Mouse (Mus musculus): ENCODE measurements around the gene Plxna1. TPM values are rescaled to one million over a fixed set of nuclear protein-coding genes. Genes with fewer than 3 reads are reported as not detected.

Plxna1 gene
- polyA plus RNA-seq, 1 experiment from 2014 or later = 7.7 TPM

DNA sequence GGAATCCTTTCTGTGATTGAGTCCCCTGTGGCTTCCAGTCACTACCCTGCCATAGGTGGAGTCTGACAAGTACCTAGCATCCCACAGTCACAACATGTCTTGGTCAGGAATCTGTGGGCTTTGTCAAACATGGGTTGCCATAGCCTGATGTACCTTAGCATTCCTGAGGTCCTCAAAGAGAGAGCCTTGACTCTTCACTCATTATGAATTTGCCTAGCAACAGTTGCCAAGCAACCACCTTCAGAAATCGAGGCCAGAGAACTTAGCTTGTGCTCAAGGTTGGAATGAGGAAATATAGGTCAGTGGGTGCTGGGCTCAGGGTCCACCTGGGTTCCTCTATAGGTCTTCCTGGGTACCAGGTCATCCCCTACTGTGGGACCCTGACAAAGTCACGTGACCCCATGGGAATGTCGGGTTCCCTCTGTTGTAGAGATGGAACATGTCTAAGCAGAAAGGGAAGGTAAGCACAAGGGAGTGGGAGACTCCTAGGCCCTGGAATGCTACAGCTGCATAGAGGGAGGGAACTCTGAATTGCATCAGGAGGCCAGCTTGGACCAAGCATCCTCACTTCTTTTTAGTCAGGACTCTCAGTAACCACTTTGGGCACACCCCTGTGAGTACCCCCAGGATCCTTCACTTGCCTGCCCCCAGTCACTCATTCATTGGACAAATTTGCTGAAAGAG is 57.9 kb downstream of the Plxna1 start:
- H3K4me1 ChIP-seq (replicated peaks; ENCODE audit: control insufficient read depth, insufficient read depth, low read length) = no peaks in the 10 kb centered on the region
- no peaks in the 10 kb centered on the region for H3K9me3 ChIP-seq (ENCODE audit: control insufficient read depth, low read length)
- no peak overlapping the region for H3K27ac ChIP-seq (ENCODE audit: low read depth, low read length)
- WGBS = 63% methylated on average over 3 of the region's 3 CpGs
- no peaks in the 10 kb centered on the region for H3K27me3 ChIP-seq (replicated peaks; ENCODE audit: control insufficient read depth, insufficient read depth, low read length)
- no peak overlapping the region for H3K4me3 ChIP-seq (ENCODE audit: low read depth, low read length)
- DNase-seq (ENCODE audit: low spot score) = no peak
- H3K36me3 ChIP-seq (ENCODE audit: control insufficient read depth, insufficient read depth, low read length) = no peaks in the 10 kb centered on the region
- no peak overlapping the region for H3K9ac ChIP-seq (ENCODE audit: low read depth, low read length)
- no peak for ATAC-seq (replicated peaks; ENCODE audit: low FRiP score)
- H3K4me2 ChIP-seq = no peak overlapping the region

DNA sequence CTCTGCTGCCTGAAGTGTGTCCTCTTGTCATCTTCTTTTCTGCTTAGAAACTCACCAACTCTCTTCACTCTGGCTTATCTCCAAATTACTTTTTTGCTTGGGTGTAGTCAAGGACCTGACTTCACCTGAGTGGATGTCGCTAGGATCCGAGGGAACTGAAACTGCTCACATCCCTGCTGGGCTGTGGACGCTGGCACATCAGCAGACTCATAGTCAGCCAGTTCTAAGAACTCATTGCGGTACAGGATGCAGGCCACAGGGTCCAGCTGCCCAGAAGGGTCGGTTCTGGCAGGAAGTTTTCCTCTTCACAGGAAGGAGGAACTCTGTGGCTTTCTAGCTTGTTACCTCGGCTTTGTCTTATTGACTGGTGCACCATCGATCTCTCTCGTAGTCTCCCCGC is 62.6 kb downstream of the Plxna1 start:
- no peaks in the 10 kb centered on the region for H3K36me3 ChIP-seq (ENCODE audit: control insufficient read depth, insufficient read depth, low read length)
- no peak overlapping the region for H3K4me3 ChIP-seq (ENCODE audit: low read depth, low read length)
- 0 out of 2 replicates have a peak, but pooled peaks cover under 1% of the 10 kb centered on the region for H3K27me3 ChIP-seq (replicated peaks; ENCODE audit: control insufficient read depth, insufficient read depth, low read length)
- 58% methylated on average over 9 of the region's 9 CpGs for WGBS
- no peaks in the 10 kb centered on the region for H3K9me3 ChIP-seq (ENCODE audit: control insufficient read depth, low read length)
- no peak overlapping the region for H3K9ac ChIP-seq (ENCODE audit: low read depth, low read length)
- no peak overlapping the region for H3K27ac ChIP-seq (ENCODE audit: low read depth, low read length)
- no peaks in the 10 kb centered on the region for H3K4me1 ChIP-seq (replicated peaks; ENCODE audit: control insufficient read depth, insufficient read depth, low read length)
- ATAC-seq (replicated peaks; ENCODE audit: low FRiP score) (no peak), DNase-seq (ENCODE audit: low spot score) (no peak)
- no peak overlapping the region for H3K4me2 ChIP-seq

DNA sequence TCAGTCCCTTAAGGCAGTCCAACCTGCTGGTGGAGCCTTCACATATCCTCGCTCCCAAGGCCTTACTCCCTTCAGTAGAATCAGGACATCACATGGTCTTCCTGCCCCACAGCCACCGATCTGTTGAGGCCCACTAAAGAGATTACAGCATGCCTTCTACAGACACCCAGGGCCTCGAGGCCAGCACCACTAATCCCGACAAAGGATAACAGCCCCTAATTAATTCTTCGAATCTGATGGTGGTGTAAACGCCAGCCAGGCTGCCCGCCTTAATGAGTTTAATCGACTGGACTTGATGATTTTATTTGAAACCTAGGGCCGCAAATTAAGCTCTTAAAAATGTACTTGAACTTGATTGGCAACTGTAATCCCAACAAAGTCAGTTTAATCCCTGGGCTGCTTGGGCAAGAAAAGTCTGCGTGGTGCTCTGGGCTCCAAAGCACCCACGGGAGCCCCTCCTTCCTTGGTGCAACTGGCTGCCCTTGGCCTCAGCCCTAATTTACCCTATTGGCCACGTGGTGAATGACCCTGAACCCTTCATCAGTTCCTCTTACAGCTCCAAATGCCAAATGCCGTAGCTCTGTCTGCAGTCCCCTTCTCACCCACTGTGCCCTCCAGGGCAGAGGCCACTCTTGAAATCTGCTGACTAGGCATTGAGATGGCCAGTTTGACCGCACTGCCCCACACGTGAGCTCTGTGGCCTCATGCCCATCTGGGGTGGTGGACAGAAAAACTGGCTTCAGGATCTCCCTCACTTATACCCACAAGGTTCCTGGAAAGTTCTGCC is 65.3 kb downstream of the Plxna1 start:
- Histone ChIP-seq H3K27ac (ENCODE audit: low read depth, low read length) (no peak overlapping the region), H3K27me3 (replicated peaks; ENCODE audit: control insufficient read depth, insufficient read depth, low read length) (0 out of 2 replicates have a peak, but pooled peaks cover 4% of the 10 kb centered on the region), H3K4me2 (no peak overlapping the region), H3K9ac (ENCODE audit: low read depth, low read length) (no peak overlapping the region), H3K4me1 (replicated peaks; ENCODE audit: control insufficient read depth, insufficient read depth, low read length) (no peaks in the 10 kb centered on the region), H3K9me3 (ENCODE audit: control insufficient read depth, low read length) (no peaks in the 10 kb centered on the region), H3K36me3 (ENCODE audit: control insufficient read depth, insufficient read depth, low read length) (no peaks in the 10 kb centered on the region), H3K4me3 (ENCODE audit: low read depth, low read length) (no peak overlapping the region)
- 60% methylated on average over 15 of the region's 15 CpGs for WGBS
- ATAC-seq (replicated peaks; ENCODE audit: low FRiP score) (no peak), DNase-seq (ENCODE audit: low spot score) (no peak)

DNA sequence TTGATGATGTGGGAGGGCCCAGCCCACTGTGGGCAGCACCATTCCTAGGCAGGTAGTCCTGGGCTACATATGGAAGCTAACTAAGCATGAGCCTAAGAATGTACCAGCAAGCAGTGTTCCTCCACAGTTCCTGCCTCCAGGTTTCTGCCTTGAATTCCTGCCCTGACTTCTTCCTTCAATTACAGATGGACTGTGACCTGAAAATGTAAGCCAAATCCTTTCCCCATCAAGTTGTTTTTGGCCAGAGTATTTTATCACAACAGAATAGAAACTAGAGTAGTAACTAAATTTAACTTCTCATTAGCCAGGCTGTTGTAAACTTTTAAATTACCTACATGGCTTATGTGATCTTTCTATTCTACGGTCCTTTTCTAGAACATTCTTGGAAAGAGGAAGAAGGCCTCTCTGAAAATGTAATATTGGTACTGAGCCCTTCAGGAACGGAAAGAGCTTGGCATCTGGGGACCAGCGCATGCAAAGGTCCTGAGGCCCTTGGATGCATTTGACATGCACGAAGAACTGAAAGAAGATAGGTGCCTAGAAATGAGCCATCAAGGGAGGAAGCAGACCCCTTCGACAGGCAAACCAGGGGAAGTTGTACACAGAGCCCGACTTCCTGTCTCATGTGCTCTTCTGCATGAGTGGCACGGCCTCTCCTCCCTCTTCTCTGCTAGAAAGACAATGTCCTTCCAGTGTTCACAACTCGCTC is 66.3 kb downstream of the Plxna1 start:
- WGBS = 57% methylated on average over 8 of the region's 8 CpGs

DNA sequence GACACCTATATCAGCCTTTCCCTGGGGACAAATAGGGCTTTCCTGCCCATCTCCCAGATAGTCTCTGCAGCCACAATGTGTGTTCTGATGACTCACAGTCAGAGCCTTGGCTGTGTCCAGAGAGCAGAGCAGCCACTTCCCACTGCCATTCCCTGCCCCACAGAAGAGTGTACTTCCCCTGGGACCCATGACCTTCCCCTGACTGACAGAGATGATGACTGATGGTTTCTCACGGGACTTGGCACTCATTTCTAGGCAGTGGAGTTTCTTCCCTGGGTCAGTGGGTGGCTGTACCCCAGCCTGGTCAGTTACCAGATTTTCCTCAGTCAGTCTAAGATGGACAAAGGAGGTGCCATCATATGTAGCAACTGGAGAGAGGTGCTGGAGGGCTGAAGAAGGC is 67.8 kb downstream of the Plxna1 start:
- 15% methylated on average over 1 of the region's 1 CpGs for WGBS
- H3K9ac ChIP-seq (ENCODE audit: low read depth, low read length) = no peak overlapping the region

More for the DNA sequence above, 66.3 kb downstream of the Plxna1 start:
- no peak overlapping the region for H3K4me2 ChIP-seq
- H3K27ac ChIP-seq (ENCODE audit: low read depth, low read length) = no peak overlapping the region
- DNase-seq (ENCODE audit: low spot score) = no peak
- no peaks in the 10 kb centered on the region for H3K4me1 ChIP-seq (replicated peaks; ENCODE audit: control insufficient read depth, insufficient read depth, low read length)
- no peak overlapping the region for H3K9ac ChIP-seq (ENCODE audit: low read depth, low read length)
- peaks cover 4% of the 10 kb centered on the region; the same call in 1 of the 2 replicates for H3K27me3 ChIP-seq (replicated peaks; ENCODE audit: control insufficient read depth, insufficient read depth, low read length)
- no peak overlapping the region for H3K4me3 ChIP-seq (ENCODE audit: low read depth, low read length)
- no peaks in the 10 kb centered on the region for H3K36me3 ChIP-seq (ENCODE audit: control insufficient read depth, insufficient read depth, low read length)
- ATAC-seq (replicated peaks; ENCODE audit: low FRiP score) = no peak
- no peaks in the 10 kb centered on the region for H3K9me3 ChIP-seq (ENCODE audit: control insufficient read depth, low read length)

DNA sequence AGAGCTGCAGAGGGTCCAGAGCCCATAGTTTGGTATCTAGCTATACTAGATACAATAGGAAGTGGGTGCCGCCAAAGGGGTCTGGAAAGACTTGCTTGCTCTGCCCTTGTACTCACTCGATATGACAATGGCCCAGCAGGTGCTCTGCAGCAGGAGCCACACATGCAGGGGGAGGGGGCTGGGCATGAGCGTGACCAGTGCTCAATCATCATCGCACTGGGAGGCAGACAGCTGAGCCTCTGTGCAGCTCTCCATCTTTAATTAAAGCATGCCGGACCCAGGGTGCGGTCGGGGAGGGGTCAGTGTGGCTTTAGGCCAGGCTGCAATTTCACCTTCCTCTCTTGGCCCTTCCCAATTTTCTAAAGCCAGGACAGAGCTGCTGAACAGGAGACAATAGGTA is 70.9 kb downstream of the Plxna1 start:
- Histone ChIP-seq H3K9ac (ENCODE audit: low read depth, low read length) (no peak overlapping the region), H3K9me3 (ENCODE audit: control insufficient read depth, low read length) (no peaks in the 10 kb centered on the region), H3K4me3 (ENCODE audit: low read depth, low read length) (no peak overlapping the region), H3K27ac (ENCODE audit: low read depth, low read length) (no peak overlapping the region), H3K4me1 (replicated peaks; ENCODE audit: control insufficient read depth, insufficient read depth, low read length) (no peaks in the 10 kb centered on the region), H3K36me3 (ENCODE audit: control insufficient read depth, insufficient read depth, low read length) (no peaks in the 10 kb centered on the region), H3K4me2 (no peak overlapping the region), H3K27me3 (replicated peaks; ENCODE audit: control insufficient read depth, insufficient read depth, low read length) (peaks cover 4% of the 10 kb centered on the region; the same call in 1 of the 2 replicates)
- 57% methylated on average over 7 of the region's 7 CpGs for WGBS
- ATAC-seq (replicated peaks; ENCODE audit: low FRiP score) (no peak), DNase-seq (ENCODE audit: low spot score) (no peak)

More for the DNA sequence above, 67.8 kb downstream of the Plxna1 start:
- H3K4me2 ChIP-seq = no peak overlapping the region
- no peaks in the 10 kb centered on the region for H3K9me3 ChIP-seq (ENCODE audit: control insufficient read depth, low read length)
- H3K36me3 ChIP-seq (ENCODE audit: control insufficient read depth, insufficient read depth, low read length) = no peaks in the 10 kb centered on the region
- no peak overlapping the region for H3K4me3 ChIP-seq (ENCODE audit: low read depth, low read length)
- H3K27me3 ChIP-seq (replicated peaks; ENCODE audit: control insufficient read depth, insufficient read depth, low read length) = peaks cover 4% of the 10 kb centered on the region; the same call in 1 of the 2 replicates
- DNase-seq (ENCODE audit: low spot score) (no peak), ATAC-seq (replicated peaks; ENCODE audit: low FRiP score) (no peak)
- H3K27ac ChIP-seq (ENCODE audit: low read depth, low read length) = no peak overlapping the region
- H3K4me1 ChIP-seq (replicated peaks; ENCODE audit: control insufficient read depth, insufficient read depth, low read length) = no peaks in the 10 kb centered on the region

DNA sequence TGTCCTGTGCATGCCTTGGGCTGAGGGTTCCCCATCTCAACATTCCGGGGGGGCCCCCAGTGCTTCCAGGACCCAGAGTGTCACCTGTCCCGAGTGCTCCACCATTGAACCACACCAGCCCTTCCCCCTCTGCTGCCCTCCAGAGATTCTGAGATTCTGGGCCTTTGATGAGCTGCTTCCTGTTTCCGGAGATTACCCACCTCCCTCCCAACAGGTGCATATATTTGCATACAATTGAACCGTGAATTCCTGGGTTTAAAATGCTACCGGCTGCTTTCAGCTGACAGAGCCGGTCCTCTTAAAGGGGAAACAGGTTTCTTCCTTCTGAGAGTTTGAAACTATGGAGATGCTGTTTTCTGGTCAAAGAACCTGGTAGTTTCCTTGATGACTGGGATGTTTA is 74.3 kb downstream of the Plxna1 start:
- 20% methylated on average over 6 of the region's 6 CpGs for WGBS
- no peak overlapping the region for H3K27ac ChIP-seq (ENCODE audit: low read depth, low read length)
- no peaks in the 10 kb centered on the region for H3K4me1 ChIP-seq (replicated peaks; ENCODE audit: control insufficient read depth, insufficient read depth, low read length)
- no peaks in the 10 kb centered on the region; the same call in 1 of the 2 replicates for H3K27me3 ChIP-seq (replicated peaks; ENCODE audit: control insufficient read depth, insufficient read depth, low read length)
- H3K4me2 ChIP-seq = no peak overlapping the region
- no peaks in the 10 kb centered on the region for H3K36me3 ChIP-seq (ENCODE audit: control insufficient read depth, insufficient read depth, low read length)
- no peaks in the 10 kb centered on the region for H3K9me3 ChIP-seq (ENCODE audit: control insufficient read depth, low read length)
- ATAC-seq (replicated peaks; ENCODE audit: low FRiP score) (no peak), DNase-seq (ENCODE audit: low spot score) (no peak)
- no peak overlapping the region for H3K4me3 ChIP-seq (ENCODE audit: low read depth, low read length)
- H3K9ac ChIP-seq (ENCODE audit: low read depth, low read length) = no peak overlapping the region

DNA sequence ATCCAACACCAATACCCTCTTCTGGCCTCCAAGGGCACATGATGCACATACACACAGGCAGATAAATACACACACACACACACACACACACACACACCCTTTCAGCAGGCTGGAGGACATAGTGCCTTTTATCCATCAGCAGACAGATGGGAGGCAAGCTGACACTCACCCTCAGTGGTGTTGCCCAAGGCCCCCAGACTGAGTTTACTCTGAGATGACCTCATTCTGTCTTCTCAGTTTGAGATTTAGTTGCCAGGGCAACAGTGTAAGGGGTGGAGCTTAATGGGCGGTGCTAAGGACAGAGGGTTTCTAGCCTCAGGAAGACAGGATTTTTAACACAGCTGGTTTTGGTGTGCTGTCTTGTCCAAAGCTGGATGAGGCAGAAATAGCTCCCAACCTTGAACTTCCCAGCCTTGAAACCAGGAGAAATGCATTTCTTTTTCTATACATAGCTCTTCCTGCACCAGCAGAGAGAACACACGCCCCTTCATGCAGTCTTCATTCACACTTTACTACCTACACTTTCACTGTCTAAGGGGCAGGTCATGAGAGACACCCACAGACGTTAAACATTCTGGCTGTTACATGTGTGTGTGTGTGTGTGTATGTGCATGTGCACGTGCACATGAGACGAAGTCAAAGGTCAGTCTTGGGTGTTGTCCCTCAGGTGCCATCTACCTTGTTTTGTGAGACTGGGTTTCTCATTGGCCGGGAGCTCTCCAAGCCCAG is 75.6 kb downstream of the Plxna1 start:
- no peaks in the 10 kb centered on the region; the same call in 1 of the 2 replicates for H3K27me3 ChIP-seq (replicated peaks; ENCODE audit: control insufficient read depth, insufficient read depth, low read length)
- no peaks in the 10 kb centered on the region for H3K4me1 ChIP-seq (replicated peaks; ENCODE audit: control insufficient read depth, insufficient read depth, low read length)
- ATAC-seq (replicated peaks; ENCODE audit: low FRiP score) = peak; percentile 34; the same call in 1 of the 2 replicates
- DNase-seq (ENCODE audit: low spot score) = no peak
- no peaks in the 10 kb centered on the region for H3K9me3 ChIP-seq (ENCODE audit: control insufficient read depth, low read length)
- H3K9ac ChIP-seq (ENCODE audit: low read depth, low read length) = no peak overlapping the region
- H3K4me3 ChIP-seq (ENCODE audit: low read depth, low read length) = no peak overlapping the region
- no peak overlapping the region for H3K27ac ChIP-seq (ENCODE audit: low read depth, low read length)
- no peaks in the 10 kb centered on the region for H3K36me3 ChIP-seq (ENCODE audit: control insufficient read depth, insufficient read depth, low read length)
- H3K4me2 ChIP-seq = no peak overlapping the region
- WGBS = 49% methylated on average over 6 of the region's 6 CpGs
